In the genomic region with DNA sequence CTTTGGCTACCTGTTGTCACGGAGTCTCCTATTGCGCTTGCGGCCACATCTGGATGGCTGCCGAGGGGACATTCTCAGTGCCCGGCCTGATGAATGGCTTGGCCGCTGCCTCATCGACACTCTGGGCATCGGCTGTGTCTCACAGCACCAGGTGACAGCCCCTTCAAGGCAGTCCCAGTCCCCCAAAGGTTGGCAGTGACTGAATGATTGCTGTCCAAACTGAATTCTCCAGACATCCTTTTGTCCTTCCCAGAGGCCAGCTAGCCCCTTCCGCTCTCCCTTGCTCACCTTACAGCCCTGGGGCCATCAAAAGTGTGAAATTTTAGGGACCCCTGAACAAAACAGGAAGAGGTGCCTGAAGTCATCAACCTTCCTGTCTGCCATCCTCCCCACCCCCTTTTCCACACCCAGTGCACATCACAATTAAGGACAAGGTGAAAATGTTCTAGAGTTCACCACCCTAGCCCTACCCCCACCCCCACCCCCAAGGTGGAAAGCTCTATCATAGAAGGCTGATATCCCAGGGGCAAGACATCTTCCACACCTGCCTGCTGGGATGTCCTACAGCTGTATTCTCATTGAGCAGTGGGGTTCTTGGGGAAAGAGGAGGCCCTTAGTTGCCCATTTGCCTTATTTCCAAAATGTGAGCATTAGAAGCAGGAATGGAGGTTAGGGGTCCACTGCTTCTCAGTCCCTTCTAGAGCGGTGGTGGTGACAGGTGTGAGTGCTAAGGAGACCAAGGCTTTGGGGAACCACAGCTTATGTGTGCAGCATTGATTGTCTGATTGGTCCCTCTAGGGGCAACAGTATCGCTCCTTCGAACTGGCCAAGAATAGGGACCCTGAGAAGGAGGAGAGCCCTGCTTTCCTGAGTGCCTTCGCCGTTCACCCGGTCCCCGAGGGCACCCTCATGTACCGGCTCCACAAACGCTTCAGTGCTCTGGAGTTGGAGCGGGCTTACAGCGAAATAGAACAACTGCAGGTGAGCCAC, we compare ENCODE assay signal across 31 mouse cellular contexts. TPM values are rescaled to one million over a fixed set of nuclear protein-coding genes. Genes with fewer than 3 reads are reported as not detected.
DNase-seq lines count a peak whose midpoint lies in the region; ATAC-seq and TF ChIP-seq lines count a peak whose summit lies in the region.
"Had no signal": no experiment of that assay in that cellular context is flagged by ENCODE, and none has a peak within 500 bp of the region (broad histone marks: within the 10 kb centered on the region; RNA-seq: fewer than 3 reads in every experiment).

No protein-coding gene starts in this region.

- TF ChIP-seq EP300 in MEL (IDR thresholded peaks at IDR 0.05; ENCODE audit: low read depth in 1 of 2, low read length in 2 of 2) = no peak

- H3K4me1 ChIP-seq in liver, embryonic 11.5 days (replicated peaks; ENCODE audit: control insufficient read depth, insufficient read depth, low read length) = peaks cover 38% of the 10 kb centered on the region
- H3K4me1 ChIP-seq in MEL (ENCODE audit: control insufficient read depth in 1 of 2, insufficient read depth in 2 of 2, low read length in 2 of 2) = peaks cover 3 to 14% of the 10 kb centered on the region in 2 experiments

- H3K79me2 ChIP-seq in MEL (ENCODE audit: control insufficient read depth, insufficient read depth, low read length, poor library complexity) = peaks cover 28% of the 10 kb centered on the region

- intact Hi-C loops in gastrocnemius, adult 2 months (cut with DNase I) = no loop called here
- intact Hi-C loops in gastrocnemius, postnatal 14 days (cut with DNase I; ENCODE audit: low total_unique reads) = loop anchor here (5.0 kb wide), 1 partner anchor 58 kb away; no protein-coding TSS in a partner anchor

- WGBS in liver, embryonic 11.5 days = 87% methylated on average over 20 of the region's 20 CpGs

- peak overlapping the region; percentile 46; the same call in 1 of the 2 replicates for H3K27ac ChIP-seq in gastrocnemius, adult 2 months
- H3K27ac ChIP-seq in liver, embryonic 11.5 days (ENCODE audit: low read depth, low read length) = no peak overlapping the region
- no peak overlapping the region for H3K27ac ChIP-seq in MEL (ENCODE audit: control insufficient read depth, low read depth, low read length)
- H3K27ac ChIP-seq: heart, embryonic 10.5 days; heart, embryonic 13.5 days; hindbrain, embryonic 14.5 days had no signal

- H3K4me3 ChIP-seq in gastrocnemius, adult 2 months = no peak overlapping the region
- 0 out of 2 replicates have a peak overlapping the region, but pooled peaks have one; percentile 5 for H3K4me3 ChIP-seq in liver, embryonic 11.5 days (ENCODE audit: low read depth, low read length)
- no peak overlapping the region for H3K4me3 ChIP-seq in MEL (ENCODE audit: control insufficient read depth in 1 of 2, insufficient read depth in 1 of 2, low read depth in 2 of 2, low read length in 2 of 2)
- H3K4me3 ChIP-seq: heart, embryonic 13.5 days had no signal

- peaks cover 4% of the 10 kb centered on the region; the same call in 1 of the 2 replicates for H3K27me3 ChIP-seq in liver, embryonic 11.5 days (replicated peaks; ENCODE audit: control insufficient read depth, insufficient read depth, low read length)
- no peaks in the 10 kb centered on the region for H3K27me3 ChIP-seq in MEL (ENCODE audit: control insufficient read depth in 1 of 2, insufficient read depth in 2 of 2, low read length in 2 of 2)
- H3K27me3 ChIP-seq: CH12.LX; heart, embryonic 13.5 days had no signal

- no peak overlapping the region for H3K4me2 ChIP-seq in liver, embryonic 11.5 days
- H3K4me2 ChIP-seq: heart, embryonic 13.5 days; hindbrain, embryonic 14.5 days had no signal

- H3K9ac ChIP-seq in liver, embryonic 11.5 days (ENCODE audit: low read depth, low read length) = no peak overlapping the region
- no peak overlapping the region for H3K9ac ChIP-seq in MEL (ENCODE audit: control insufficient read depth, low read depth, low read length, poor library complexity, severe bottlenecking)
- H3K9ac ChIP-seq: forebrain, postnatal 0 days; hindbrain, embryonic 14.5 days had no signal

- DNase-seq in gastrocnemius, adult 2 months = no peak
- no peak for DNase-seq in gastrocnemius, postnatal 14 days
- no peak for DNase-seq in liver, embryonic 11.5 days (ENCODE audit: low spot score)
- DNase-seq in liver (no peak), MEL (ENCODE audit: low read depth, low spot score) (peak; percentile 8)
- no peak for DNase-seq in spleen, postnatal 36 days (ENCODE audit: low spot score in 2 of 2)
- DNase-seq: adrenal gland, adult 2 months; adrenal gland, postnatal 14 days; B cell, adult 2 months; cerebellum, adult 11 months; cerebellum, adult 2 months; forebrain, postnatal 0 days; heart, adult 18-20 months; heart, postnatal 14 days; heart, postnatal 4 days had no signal

- peak in 1 of 2 experiments; percentile 18; a peak in 2 of 4 replicates for TF ChIP-seq POLR2A in MEL (IDR thresholded peaks at IDR 0.05; ENCODE audit: control insufficient read depth in 1 of 2, insufficient read depth in 1 of 2, low read depth in 1 of 2, low read length in 2 of 2, poor library complexity in 1 of 2)

- TF ChIP-seq RAD21 in MEL (IDR thresholded peaks at IDR 0.05; ENCODE audit: low read depth, low read length) = no peak

- no peaks in the 10 kb centered on the region for H3K9me3 ChIP-seq in liver, embryonic 11.5 days (ENCODE audit: control insufficient read depth, low read length)
- H3K9me3 ChIP-seq in MEL (replicated peaks; ENCODE audit: insufficient read depth, low read length) = no peaks in the 10 kb centered on the region
- H3K9me3 ChIP-seq: G1E; heart, embryonic 10.5 days; heart, embryonic 13.5 days had no signal

- no peak for TF ChIP-seq CTCF in gastrocnemius, adult 2 months (IDR thresholded peaks at IDR 0.05)
- no peak for TF ChIP-seq CTCF in MEL (IDR thresholded peaks at IDR 0.05 in 2 of 3, conservative IDR thresholded peaks at IDR 0.05 in 1 of 3; ENCODE audit: control insufficient read depth in 1 of 3, insufficient read depth in 1 of 3, low read depth in 2 of 3, low read length in 3 of 3, poor library complexity in 1 of 3, severe bottlenecking in 1 of 3)

- H3K36me3 ChIP-seq in liver, embryonic 11.5 days (ENCODE audit: control insufficient read depth, insufficient read depth, low read length) = peaks cover 13% of the 10 kb centered on the region; the same call in 1 of the 2 replicates
- peaks cover 7 to 8% of the 10 kb centered on the region in 2 experiments; a peak in 3 of 4 replicates for H3K36me3 ChIP-seq in MEL (ENCODE audit: control insufficient read depth in 1 of 2, insufficient read depth in 2 of 2, low read length in 2 of 2)

- no peak for ATAC-seq in liver, embryonic 11.5 days (replicated peaks; ENCODE audit: low FRiP score)
- ATAC-seq: forebrain, embryonic 14.5 days; forebrain, postnatal 0 days; hindbrain, postnatal 0 days; inflammation-experienced regulatory T-cells, adult 6 months; intestine, embryonic 16.5 days had no signal

TF ChIP-seq in MEL, 35 proteins besides CTCF, POLR2A, EP300 and RAD21:
- peak; percentile 72 for TF ChIP-seq POLR2AphosphoS2 (IDR thresholded peaks at IDR 0.05; ENCODE audit: low read length)
- TF ChIP-seq SIN3A (IDR thresholded peaks at IDR 0.05; ENCODE audit: low read length) = no peak

RNA-seq across cellular contexts. Expression of a gene that starts 3.3 kb away (rescaled TPM):
- 10 to 100 TPM in 1 of 2 experiments, 1 to 10 TPM in 1; 6.4 to 10.1 TPM for total RNA-seq in gastrocnemius, adult 2 months (2021)
- total RNA-seq in gastrocnemius, postnatal 14 days (2021) = 10 to 100 TPM; 15.8 to 17.9 TPM
- 14.6 TPM in 2 replicates for polyA plus RNA-seq in liver, embryonic 11.5 days (2014; fragmentation: Nextera tagmentation; extraction: Ambion mirVana)
- 37.1 and 37.9 TPM in 2 replicates for total RNA-seq in MEL (2012; rRNA removed)
- polyA plus RNA-seq in MEL (2012; ENCODE audit: insufficient read depth in 1 of 2, insufficient read length in 2 of 2, low read depth in 1 of 2, low replicate concordance in 2 of 2, missing spikeins in 1 of 2) = 10 to 100 TPM in 1 of 2 experiments, not detected in 1; 39.7 TPM

RNA-seq across cellular contexts. Expression of a gene that starts 12.5 kb away (rescaled TPM):
- total RNA-seq in gastrocnemius, adult 2 months (2021) = 100 to 1,000 TPM; 105 to 117 TPM
- 10 to 100 TPM; 78.5 to 84.4 TPM for total RNA-seq in gastrocnemius, postnatal 14 days (2021)
- 122 and 144 TPM in 2 replicates for polyA plus RNA-seq in liver, embryonic 11.5 days (2014; fragmentation: Nextera tagmentation; extraction: Ambion mirVana)
- total RNA-seq in MEL (2012; rRNA removed) = 228 and 257 TPM in 2 replicates
- polyA plus RNA-seq in MEL (2012; ENCODE audit: insufficient read depth in 1 of 2, insufficient read length in 2 of 2, low read depth in 1 of 2, low replicate concordance in 2 of 2, missing spikeins in 1 of 2) = 100 to 1,000 TPM in 1 of 2 experiments, not detected in 1; 244 TPM

RNA-seq across cellular contexts. Expression of a gene that starts 33.2 kb away (rescaled TPM):
- not detected for total RNA-seq in gastrocnemius, adult 2 months (2021)
- not detected for total RNA-seq in gastrocnemius, postnatal 14 days (2021)
- 0.18 TPM in 1 of 2 replicates, not detected in the other for polyA plus RNA-seq in liver, embryonic 11.5 days (2014; fragmentation: Nextera tagmentation; extraction: Ambion mirVana)
- total RNA-seq in MEL (2012; rRNA removed) = not detected in 2 replicates
- polyA plus RNA-seq in MEL (2012; ENCODE audit: insufficient read depth in 1 of 2, insufficient read length in 2 of 2, low read depth in 1 of 2, low replicate concordance in 2 of 2, missing spikeins in 1 of 2) = not detected
- total RNA-seq: adrenal gland, adult 2 months; adrenal gland, postnatal 14 days; CH12.LX; forebrain, postnatal 0 days; G1E; gastrocnemius, adult 8-10 months; gastrocnemius, postnatal 36 days; heart, adult 18-20 months; heart, postnatal 14 days; heart, postnatal 4 days; hindbrain, postnatal 0 days had no signal
- polyA plus RNA-seq: adrenal gland, adult 2 months; cerebellum, adult 2 months; embryonic facial prominence, embryonic 11.5 days; embryonic facial prominence, embryonic 14.5 days; G1E; heart, embryonic 16.5 days; hindbrain, embryonic 11.5 days; inflammation-experienced regulatory T-cells, adult 6 months; intestine, embryonic 16.5 days had no signal

RNA-seq across cellular contexts. Expression of a gene that starts 34.4 kb away (rescaled TPM):
- total RNA-seq in gastrocnemius, adult 2 months (2021) = 100 to 1,000 TPM; 172 to 203 TPM
- total RNA-seq in gastrocnemius, postnatal 14 days (2021) = 100 to 1,000 TPM in 1 of 2 experiments, 10 to 100 TPM in 1; 95.1 to 113 TPM
- polyA plus RNA-seq in liver, embryonic 11.5 days (2014; fragmentation: Nextera tagmentation; extraction: Ambion mirVana) = 13.6 and 15.2 TPM in 2 replicates
- total RNA-seq in MEL (2012; rRNA removed) = 2.1 and 2.7 TPM in 2 replicates
- polyA plus RNA-seq in MEL (2012; ENCODE audit: insufficient read depth in 1 of 2, insufficient read length in 2 of 2, low read depth in 1 of 2, low replicate concordance in 2 of 2, missing spikeins in 1 of 2) = 10 to 100 TPM in 1 of 2 experiments, not detected in 1; 16.5 TPM
- polyA plus RNA-seq: G1E had no signal

RNA-seq across cellular contexts. Expression of a gene that starts 49.0 kb away (rescaled TPM):
- 100 to 1,000 TPM; 101 to 107 TPM for total RNA-seq in gastrocnemius, adult 2 months (2021)
- 10 to 100 TPM; 36.2 to 38.4 TPM for total RNA-seq in gastrocnemius, postnatal 14 days (2021)
- polyA plus RNA-seq in liver, embryonic 11.5 days (2014; fragmentation: Nextera tagmentation; extraction: Ambion mirVana) = 0.23 and 0.30 TPM in 2 replicates
- 0.12 and 0.13 TPM in 2 replicates for total RNA-seq in MEL (2012; rRNA removed)
- under 1 TPM in 1 of 2 experiments, not detected in 1; 0.32 TPM for polyA plus RNA-seq in MEL (2012; ENCODE audit: insufficient read depth in 1 of 2, insufficient read length in 2 of 2, low read depth in 1 of 2, low replicate concordance in 2 of 2, missing spikeins in 1 of 2)
- total RNA-seq: adrenal gland, adult 2 months; CH12.LX; G1E had no signal
- polyA plus RNA-seq: forebrain, embryonic 11.5 days; G1E; inflammation-experienced regulatory T-cells, adult 6 months had no signal
